Mouse (Mus musculus) heart, postnatal 25 days (tissue): ENCODE results near the gene 2010111I01Rik. TPM values are rescaled to one million over a fixed set of nuclear protein-coding genes. Genes with fewer than 3 reads are reported as not detected.
"Not testable (repeated sequence)": the region's sequence is repeated elsewhere in the genome, so short reads cannot be mapped to it uniquely, and the experiment has no call there.

ENCODE experiments used
- DNase-seq: peaks from one replicate; pipeline ENCODE4 v3.0.0; 2022; ENCODE audit warnings: low spot score
- intact Hi-C: fragments of 180-260 bp; cut with DNase I; formaldehyde crosslinking; loops from one replicate; pipeline ENCODE4 v1.15.1; 2025
- total RNA-seq, 2 experiments: library from RNA; stranded (reverse); gene quantifications; 2 replicates each; pipeline ENCODE4 v1.2.3; 2021

2010111I01Rik gene
- total RNA-seq, 2 experiments from 2014 or later: 109 to 112 TPM

GRCm38 (mm10) chr13:63225796-63226583 lies 261.3 kb downstream of the 2010111I01Rik start:
- no peak for DNase-seq
- intact Hi-C loops: loop anchor here (5.0 kb wide), 1 partner anchor 299 kb away; no protein-coding TSS in a partner anchor

- DNase-seq: no peak
- intact Hi-C loops: loop anchor here (5.0 kb wide), 1 partner anchor 300 kb away; no protein-coding TSS in a partner anchor
Measured at GRCm38 (mm10) chr13:63227785-63228184, 263.1 kb downstream of the 2010111I01Rik start.

- no peak for DNase-seq
- intact Hi-C loops: loop anchor here (1.0 kb wide), 1 partner anchor 94 kb away; no protein-coding TSS in a partner anchor
Measured at GRCm38 (mm10) chr13:63230955-63231701, 266.4 kb downstream of the 2010111I01Rik start.

- no peak for DNase-seq
- intact Hi-C loops: no loop called here
Measured at GRCm38 (mm10) chr13:63231702-63232070, 267.0 kb downstream of the 2010111I01Rik start.

- no peak for DNase-seq
- intact Hi-C loops: no loop called here
Measured at GRCm38 (mm10) chr13:63232558-63232957, 267.9 kb downstream of the 2010111I01Rik start.

GRCm38 (mm10) chr13:63234520-63234919 lies 269.8 kb downstream of the 2010111I01Rik start:
- DNase-seq, intact Hi-C loops: not testable (repeated sequence)

- intact Hi-C loops: loop anchor here (5.0 kb wide), 2 partner anchors 97 to 123 kb away; no protein-coding TSS in a partner anchor
Measured at GRCm38 (mm10) chr13:63235551-63235950, 270.9 kb downstream of the 2010111I01Rik start.

GRCm38 (mm10) chr13:63236159-63236893 lies 271.6 kb downstream of the 2010111I01Rik start:
- no peak for DNase-seq
- intact Hi-C loops: loop anchor here (5.0 kb wide), 2 partner anchors 96 to 124 kb away; no protein-coding TSS in a partner anchor

More at GRCm38 (mm10) chr13:63235551-63235950, 270.9 kb downstream of the 2010111I01Rik start:
- DNase-seq: no peak

GRCm38 (mm10) chr13:63238045-63238444 lies 273.4 kb downstream of the 2010111I01Rik start:
- intact Hi-C loops: loop anchor here (5.0 kb wide), 2 partner anchors 94 to 126 kb away; no protein-coding TSS in a partner anchor
- no peak for DNase-seq

GRCm38 (mm10) chr13:63239301-63239804 lies 274.7 kb downstream of the 2010111I01Rik start:
- intact Hi-C loops: loop anchor here (5.0 kb wide), 2 partner anchors 93 to 127 kb away; no protein-coding TSS in a partner anchor
- DNase-seq: no peak

- intact Hi-C loops: loop anchor here (2.0 to 5.0 kb wide), 5 partner anchors 35 to 193 kb away; no protein-coding TSS in a partner anchor
- DNase-seq: peak; percentile 75
Measured at GRCm38 (mm10) chr13:63239877-63240671, 275.4 kb downstream of the 2010111I01Rik start.

- no peak for DNase-seq
- intact Hi-C loops: loop anchor here (2.0 to 5.0 kb wide), 3 partner anchors 34 to 194 kb away; no protein-coding TSS in a partner anchor
Measured at GRCm38 (mm10) chr13:63240835-63241234, 276.1 kb downstream of the 2010111I01Rik start.

- no peak for DNase-seq
- intact Hi-C loops: loop anchor here (2.0 to 5.0 kb wide), 3 partner anchors 33 to 194 kb away; no protein-coding TSS in a partner anchor
Measured at GRCm38 (mm10) chr13:63241665-63242064, 277.0 kb downstream of the 2010111I01Rik start.

- DNase-seq: no peak
Measured at GRCm38 (mm10) chr13:63242401-63243192, 277.9 kb downstream of the 2010111I01Rik start.

GRCm38 (mm10) chr13:63243586-63243985 lies 278.9 kb downstream of the 2010111I01Rik start:
- intact Hi-C loops: loop anchor here (5.0 kb wide), 2 partner anchors 49 to 196 kb away; no protein-coding TSS in a partner anchor
- DNase-seq: no peak

More at GRCm38 (mm10) chr13:63242401-63243192, 277.9 kb downstream of the 2010111I01Rik start:
- intact Hi-C loops: loop anchor here (5.0 kb wide), 2 partner anchors 50 to 195 kb away; no protein-coding TSS in a partner anchor

- intact Hi-C loops: loop anchor here (5.0 kb wide), 2 partner anchors 48 to 197 kb away; no protein-coding TSS in a partner anchor
- DNase-seq: no peak
Measured at GRCm38 (mm10) chr13:63244425-63244824, 279.7 kb downstream of the 2010111I01Rik start.

- intact Hi-C loops: no loop called here
- DNase-seq: no peak
Measured at GRCm38 (mm10) chr13:63245218-63245617, 280.5 kb downstream of the 2010111I01Rik start.
